Mouse (Mus musculus) urinary bladder, postnatal 36 days (tissue): ENCODE measurements around the gene Hist1h2bn.
"Not testable (repeated sequence)": the region's sequence is repeated elsewhere in the genome, so short reads cannot be mapped to it uniquely, and the experiment has no call there.

Experiments
- DNase-seq, 2 experiments: peaks; one replicate each; pipeline ENCODE4 v3.0.0; 2022; ENCODE audit warnings: low spot score in 2 of 2, mixed read lengths in 1 of 2

The Hist1h2bn gene

DNA sequence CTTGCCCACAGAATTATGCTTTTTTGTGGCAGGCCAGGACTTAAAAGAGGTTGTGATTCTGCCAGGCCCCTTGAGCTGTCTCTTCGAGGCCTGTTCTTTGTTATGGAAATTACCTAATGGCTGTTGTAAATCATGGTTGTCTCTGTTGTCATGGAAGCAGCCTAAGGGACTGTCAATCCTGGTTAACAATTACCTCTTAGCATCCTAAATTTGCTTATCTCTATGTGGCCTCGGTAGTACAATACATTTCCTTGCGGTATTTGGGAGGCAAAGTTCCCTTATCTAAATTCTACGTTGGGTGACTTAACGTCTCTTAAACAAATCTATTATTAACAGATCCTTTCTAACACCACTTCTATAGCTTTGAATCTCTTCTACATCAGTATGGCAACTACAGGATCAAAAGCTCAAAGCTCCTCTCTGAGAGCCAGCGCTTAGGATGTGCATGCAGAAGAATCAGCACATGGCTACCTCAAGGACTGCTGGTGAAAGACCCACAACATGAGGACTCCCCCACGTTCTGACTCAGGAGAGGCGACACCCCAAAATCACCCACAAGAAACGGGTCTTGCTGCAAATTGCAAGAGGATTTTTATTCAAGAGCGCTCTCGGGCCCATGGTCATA lies 25.9 kb upstream of the Hist1h2bn start:
- no peak for DNase-seq

DNA sequence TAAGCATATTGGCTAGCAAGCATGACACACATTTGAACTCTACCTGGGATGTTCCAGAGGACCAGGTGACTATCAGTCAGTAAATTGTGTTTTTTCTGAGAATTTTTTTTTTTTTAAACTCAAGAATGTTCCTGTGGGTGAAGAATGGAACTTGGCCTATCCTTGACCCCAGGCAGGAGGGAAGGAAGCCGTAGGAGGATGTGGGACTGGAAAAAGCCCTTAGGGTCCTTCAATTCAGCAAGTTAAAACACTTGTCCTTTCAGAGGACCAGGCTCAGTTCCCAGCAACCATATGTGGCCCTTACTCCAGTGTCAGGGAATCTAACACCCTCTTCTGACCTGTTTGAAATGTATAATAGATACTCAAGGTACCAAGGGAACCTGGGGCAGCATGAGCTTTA lies 24.4 kb upstream of the Hist1h2bn start:
- no peak for DNase-seq

DNA sequence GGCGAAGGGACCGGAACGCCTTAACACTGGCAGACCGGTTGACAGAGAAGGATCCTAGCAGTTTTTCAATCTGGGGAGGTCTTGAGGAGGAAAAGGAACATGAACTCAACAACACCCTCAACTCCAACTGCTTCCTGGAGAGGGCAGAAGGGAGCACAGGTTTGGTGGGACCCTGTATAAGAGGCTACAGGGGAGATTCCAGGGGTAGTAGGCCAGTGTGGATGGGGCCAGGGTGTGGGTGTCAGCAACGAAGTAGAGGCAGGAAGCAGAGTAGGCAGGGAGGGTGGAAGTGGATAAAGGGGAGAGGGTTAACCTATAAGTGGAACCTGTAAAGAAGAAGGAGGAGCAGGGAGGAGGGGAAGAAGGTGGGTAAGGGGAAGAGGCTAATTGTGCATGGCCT lies 20.5 kb upstream of the Hist1h2bn start:
- DNase-seq: no peak

DNA sequence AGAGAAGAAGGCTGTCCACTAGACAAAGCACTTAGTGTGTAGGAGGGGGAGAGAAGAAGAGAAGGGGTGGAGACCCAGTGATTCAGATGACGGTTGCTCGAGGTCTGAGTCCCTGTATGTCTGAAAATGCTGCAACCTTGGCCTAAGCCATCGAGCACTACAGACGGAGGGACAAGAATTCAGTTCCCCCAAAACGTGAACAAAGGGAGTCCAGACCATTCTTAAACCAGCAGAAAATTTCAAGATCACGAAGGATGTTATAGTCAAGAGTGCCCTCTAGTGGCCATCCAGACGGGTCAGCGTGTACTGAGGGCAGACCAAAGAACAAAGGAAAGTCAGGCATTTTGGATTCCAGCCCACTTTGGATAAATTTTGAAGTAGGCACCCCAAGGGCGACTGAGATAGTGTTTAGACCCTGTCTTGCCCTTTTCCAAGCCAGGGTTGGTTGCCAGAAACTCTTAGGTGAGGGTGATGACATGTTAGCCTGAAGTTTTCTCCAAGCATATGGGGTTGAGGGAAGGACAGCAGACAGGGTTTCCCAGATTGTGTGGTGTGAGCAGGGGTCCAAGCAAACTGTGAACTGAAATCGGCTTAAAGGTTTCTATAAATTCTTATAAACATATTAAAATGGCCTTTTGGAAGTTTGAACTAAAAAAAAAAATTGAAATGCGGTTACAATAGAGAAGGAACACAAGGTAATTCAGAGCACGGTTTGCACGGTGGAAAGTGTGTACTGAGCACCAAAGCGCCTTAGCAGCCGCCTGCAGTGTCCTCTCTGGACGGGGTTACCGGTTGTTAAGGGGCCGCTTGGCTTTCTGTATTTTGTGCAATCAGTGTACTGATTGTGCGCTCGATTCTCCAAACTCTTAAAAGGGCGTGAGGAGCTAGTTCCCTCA lies 19.7 kb upstream of the Hist1h2bn start:
- peak; percentile 69 to 75 for DNase-seq

DNA sequence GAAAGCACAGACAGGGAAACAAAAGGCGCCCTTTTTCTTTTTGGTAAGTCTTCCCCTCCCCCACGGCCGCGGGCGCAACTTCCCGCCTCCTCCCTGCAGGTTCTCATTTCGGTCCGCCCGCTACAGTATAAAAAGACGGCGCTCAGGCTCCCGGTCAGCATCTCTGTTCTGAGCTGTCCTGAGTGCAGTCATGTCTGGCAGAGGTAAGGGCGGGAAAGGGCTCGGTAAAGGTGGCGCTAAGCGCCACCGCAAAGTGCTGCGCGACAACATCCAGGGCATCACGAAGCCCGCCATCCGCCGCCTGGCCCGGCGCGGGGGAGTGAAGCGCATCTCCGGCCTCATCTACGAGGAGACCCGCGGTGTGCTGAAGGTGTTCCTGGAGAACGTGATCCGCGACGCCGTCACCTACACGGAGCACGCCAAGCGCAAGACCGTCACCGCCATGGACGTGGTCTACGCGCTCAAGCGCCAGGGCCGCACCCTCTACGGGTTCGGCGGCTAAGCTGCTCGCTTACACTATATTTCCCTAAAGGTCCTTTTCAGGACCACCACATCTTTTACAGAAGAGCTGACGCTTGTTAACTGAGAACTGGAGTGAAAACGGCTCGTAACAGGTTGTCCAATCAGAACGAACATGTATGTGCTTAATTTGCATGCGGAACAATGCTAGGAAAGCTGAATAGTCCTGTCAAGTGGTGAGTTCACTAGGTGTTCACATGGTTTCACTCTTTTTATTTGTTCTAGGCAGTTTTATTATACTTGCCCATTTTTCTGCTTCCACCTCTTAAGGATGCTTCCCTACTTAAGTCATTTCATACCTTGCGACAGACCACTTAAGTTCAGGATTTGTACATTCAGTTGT lies 18.8 kb upstream of the Hist1h2bn start, which contains the start of gene Hist1h4j:
Gene Hist1h4j (plus strand): TSS at position 159 of the 862 bp plus-strand sequence.
- peak; percentile 64 to 71 for DNase-seq

DNA sequence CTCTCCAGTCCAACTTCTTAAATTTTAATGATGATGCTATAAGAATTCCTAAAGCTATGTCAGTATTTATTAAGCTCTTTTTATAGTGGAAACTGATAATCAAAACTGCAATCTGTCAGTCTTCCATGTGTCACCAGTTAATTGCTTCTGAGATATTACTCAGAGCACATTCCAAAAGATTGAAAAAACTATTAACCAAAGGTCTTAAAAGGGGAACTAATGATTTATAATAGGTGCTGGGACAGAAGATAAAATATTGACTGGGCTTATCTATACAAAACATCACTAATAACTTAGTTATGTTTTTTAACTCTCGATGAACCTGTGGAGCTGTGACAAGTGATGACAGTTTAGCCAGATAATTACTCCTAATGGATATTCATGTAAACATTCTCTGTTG lies 8.9 kb upstream of the Hist1h2bn start:
- no peak for DNase-seq

DNA sequence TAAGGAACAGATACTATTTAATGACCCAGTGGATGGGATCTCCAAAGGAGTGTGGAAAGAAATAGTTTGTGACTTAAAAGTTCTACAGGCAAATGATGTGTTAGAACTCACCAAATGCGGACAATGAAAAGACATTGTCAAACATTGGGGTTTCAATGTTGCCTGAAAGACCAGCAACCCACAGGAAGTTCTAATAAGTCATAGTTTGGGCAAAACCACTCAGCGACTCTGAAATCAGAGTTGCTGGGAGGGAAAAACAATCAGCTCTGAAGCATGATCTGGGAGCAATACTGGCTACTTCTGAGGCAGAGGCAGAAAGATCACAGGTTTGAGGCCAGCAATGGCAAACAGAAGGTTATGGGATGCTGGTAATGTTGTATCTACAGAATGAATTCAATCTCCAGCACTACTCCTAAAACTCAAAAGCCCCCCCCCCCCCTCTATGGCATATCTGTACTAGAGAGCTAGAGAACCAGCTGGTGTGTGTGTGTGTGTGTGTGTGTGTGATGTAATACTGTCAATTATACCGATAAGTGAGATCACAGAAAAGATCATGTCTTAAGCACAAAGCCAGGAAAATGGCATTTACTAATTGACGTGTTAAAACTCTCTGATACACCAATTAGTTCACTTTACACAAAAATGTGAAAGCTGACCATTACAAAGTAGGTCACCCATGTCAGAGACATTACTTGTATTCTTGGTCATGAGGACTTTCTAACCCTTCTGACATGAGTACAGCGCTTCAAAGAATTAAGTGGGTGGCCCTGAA lies 4.3 kb upstream of the Hist1h2bn start:
- no peak for DNase-seq

DNA sequence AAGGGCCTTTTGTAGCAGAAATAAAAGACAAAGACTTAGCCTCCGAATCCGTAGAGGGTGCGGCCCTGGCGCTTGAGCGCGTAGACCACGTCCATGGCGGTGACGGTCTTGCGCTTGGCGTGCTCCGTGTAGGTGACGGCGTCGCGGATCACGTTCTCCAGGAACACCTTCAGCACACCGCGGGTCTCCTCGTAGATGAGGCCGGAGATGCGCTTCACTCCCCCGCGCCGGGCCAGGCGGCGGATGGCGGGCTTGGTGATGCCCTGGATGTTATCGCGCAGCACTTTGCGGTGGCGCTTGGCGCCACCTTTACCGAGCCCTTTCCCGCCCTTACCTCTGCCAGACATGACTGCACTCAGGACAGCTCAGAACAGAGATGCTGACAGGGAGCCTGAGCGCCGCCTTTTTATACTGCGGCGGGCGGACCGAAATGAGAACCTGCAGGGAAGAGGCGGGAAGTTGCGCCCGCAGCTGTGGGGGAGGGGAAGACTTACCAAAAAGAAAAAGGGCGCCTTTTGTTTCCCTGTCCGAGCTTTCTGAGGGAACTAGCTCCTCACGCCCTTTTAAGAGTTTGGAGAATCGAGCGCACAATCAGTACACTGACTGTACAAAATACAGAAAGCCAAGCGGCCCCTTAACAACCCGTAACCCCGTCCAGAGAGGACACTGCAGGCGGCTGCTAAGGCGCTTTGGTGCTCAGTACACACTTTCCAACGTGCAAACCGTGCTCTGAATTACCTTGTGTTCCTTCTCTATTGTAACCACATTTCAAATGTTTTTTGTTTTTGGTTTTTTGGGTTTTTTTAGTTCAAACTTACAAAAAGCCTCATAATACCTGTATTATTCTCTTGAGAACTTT lies 3.5 kb upstream of the Hist1h2bn start, which contains the start of gene Hist1h4k:
Gene Hist1h4k (minus strand): TSS at position 347 of the 859 bp plus-strand sequence.
- DNase-seq: peak; percentile 84 to 89

DNA sequence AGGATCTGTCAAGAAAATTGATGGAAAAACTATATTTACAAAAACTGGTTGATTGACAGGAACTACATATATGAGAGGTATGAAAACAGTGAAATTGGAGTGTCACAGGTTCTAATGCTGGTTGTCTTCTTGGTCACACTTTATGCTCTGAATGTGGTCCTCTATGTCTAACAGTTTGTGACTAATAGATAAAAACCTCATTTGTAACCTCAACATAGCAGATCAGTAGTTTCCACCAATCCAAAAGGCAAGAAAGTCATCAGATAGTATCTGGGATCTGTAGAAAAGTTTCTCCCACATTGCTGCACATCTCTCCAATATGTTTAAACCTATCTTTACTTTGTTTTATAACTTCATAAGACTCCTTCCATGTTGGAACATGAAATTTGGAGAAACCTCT lies 2.5 kb upstream of the Hist1h2bn start:
- no peak for DNase-seq

DNA sequence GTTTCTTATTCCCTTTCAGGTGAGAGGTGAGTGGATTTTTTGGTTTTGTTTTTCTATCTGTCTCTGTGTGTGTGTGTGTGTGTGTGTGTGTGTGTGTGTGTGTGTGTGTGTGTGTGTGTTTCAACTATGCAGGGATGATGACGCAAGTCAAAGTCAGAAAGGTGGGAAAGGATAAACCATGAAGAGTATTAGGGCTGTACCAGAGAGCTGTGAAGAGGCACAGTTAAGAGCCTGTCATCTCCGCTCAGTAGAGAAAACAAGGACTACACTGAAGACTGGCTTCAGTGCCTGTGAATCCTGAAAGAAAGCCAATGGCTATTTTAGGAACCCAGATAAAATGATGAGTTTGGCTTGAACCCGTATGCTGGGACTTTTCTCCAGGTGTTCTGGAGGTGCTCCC lies 2.1 kb upstream of the Hist1h2bn start:
- DNase-seq: no peak

DNA sequence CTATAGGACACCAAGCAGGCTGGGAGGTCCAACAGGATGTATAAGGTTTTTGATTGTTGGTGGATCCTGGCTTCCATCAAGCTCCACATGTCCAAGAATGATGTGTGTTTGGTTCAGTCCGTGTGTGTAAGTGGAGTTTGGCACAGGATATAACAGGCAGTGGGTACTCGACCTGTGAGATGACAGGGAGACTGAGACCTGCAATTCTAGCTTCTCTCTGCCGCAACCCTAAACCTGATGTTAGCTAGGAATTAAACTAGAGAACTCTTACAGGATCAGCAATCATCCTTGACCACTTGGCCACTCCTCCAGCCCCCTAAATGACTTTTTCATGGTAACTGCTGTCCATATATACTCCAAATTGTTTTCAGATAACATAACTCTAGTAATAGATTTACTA lies 1.6 kb upstream of the Hist1h2bn start:
- no peak for DNase-seq

DNA sequence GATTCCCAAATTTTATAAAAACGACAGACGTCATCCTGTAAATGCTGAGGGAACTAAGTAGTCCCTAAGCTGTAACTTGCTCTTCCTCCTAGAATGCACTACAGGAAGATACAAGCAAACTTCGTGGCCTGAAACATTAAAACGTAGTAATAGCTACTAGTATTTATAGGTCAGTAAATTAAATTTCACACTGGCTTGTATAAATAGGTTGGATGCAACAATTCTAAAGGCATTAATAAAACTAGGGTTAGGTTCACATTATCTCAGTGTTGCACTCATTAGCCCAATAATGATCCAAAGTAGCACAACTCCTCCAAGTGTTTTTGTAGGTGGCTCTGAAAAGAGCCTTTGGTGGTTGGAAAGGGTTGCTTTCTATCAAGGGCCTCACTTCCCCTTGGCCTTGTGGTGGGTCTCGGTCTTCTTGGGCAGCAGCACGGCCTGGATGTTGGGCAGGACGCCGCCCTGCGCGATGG lies 836 bp upstream of the Hist1h2bn start:
- DNase-seq: no peak

DNA sequence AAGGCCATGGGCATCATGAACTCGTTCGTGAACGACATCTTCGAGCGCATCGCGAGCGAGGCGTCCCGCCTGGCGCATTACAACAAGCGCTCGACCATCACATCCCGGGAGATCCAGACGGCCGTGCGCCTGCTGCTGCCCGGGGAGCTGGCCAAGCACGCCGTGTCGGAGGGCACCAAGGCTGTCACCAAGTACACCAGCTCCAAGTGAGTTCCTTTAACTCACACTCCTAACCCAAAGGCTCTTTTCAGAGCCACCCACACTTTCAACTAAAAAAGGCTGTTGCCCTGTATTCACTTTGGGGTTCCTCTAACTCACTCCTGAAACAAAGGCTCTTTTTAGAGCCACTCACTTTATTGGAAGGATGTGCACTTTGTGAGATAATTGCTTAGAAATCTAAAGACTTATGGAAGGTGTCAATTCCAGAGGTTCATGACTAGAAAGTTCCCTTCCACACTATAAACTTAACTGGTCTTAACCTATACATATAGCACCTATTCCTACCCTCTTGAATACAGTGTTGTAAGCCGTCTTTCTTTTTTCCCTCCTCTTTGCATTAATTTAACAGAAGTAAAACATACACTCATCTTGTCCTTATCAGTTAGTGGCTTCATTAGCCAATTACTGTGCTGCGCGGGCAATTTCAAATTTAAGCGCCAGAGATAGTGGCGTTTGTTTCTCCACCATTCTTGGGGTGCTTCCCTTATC lies 525 bp downstream of the Hist1h2bn start:
- not testable (repeated sequence) for DNase-seq

DNA sequence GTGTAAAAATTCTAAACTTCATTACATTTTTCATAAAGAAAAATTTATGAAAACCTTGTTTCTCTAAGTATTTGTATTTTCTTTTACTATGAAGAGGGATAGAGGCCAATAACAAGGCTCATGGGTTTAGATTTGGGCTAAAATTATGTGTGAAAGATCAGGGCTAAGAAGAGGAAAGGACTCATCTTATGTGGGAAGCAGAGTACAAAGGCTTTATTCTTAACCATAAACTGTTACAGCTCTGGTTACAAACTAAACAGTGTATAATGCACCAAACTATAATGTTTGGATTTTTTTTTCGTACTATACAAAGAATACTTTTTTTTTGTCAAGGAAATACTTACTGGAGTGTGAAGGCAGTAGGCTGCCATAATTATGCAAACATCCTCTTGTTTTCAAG lies 1.8 kb downstream of the Hist1h2bn start:
- DNase-seq: no peak

DNA sequence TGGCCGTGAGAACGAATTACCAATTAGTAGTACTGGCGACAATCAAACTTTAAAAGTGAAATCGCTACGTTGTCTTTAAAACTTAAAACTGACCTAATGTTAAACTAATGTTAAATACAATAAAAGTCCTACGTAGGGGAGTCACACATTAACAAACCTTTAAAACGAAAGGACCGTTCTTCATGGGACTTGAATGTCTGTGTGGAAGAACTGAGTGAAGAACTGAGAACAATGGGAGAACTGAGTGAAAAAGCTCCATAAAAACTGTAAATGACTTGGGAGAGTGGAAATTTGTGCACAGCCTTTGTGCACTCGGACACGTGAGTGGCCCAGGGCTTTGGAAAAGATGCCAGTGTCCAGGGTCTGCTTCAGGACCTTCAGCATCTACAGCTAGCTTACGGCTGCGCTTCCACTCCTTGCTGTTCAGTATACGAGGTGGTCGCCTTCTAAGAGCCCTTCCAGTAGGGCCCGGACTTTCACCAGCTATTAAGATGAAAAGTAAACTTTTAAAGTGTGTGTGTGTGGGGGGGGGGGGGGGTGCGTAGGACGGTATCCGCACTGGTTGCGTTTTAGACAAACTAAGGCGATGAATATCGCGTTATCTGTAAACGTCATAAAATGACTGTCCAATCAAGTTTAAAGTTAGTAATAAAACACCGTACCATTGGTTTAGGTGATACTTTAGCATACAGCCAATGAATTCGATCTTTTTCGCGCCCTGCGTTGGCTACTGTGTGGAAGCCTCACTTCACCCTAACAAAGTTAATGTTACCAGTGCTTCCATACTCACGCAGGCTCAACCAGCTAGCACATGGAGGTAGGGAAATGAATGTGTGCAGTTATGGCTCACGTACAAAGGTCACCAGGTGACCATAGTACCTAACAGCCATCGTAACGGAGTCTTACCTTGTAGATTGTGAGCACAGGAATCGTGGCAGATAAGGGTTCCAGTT lies 25.2 kb downstream of the Hist1h2bn start:
- DNase-seq: peak; percentile 45 to 63

DNA sequence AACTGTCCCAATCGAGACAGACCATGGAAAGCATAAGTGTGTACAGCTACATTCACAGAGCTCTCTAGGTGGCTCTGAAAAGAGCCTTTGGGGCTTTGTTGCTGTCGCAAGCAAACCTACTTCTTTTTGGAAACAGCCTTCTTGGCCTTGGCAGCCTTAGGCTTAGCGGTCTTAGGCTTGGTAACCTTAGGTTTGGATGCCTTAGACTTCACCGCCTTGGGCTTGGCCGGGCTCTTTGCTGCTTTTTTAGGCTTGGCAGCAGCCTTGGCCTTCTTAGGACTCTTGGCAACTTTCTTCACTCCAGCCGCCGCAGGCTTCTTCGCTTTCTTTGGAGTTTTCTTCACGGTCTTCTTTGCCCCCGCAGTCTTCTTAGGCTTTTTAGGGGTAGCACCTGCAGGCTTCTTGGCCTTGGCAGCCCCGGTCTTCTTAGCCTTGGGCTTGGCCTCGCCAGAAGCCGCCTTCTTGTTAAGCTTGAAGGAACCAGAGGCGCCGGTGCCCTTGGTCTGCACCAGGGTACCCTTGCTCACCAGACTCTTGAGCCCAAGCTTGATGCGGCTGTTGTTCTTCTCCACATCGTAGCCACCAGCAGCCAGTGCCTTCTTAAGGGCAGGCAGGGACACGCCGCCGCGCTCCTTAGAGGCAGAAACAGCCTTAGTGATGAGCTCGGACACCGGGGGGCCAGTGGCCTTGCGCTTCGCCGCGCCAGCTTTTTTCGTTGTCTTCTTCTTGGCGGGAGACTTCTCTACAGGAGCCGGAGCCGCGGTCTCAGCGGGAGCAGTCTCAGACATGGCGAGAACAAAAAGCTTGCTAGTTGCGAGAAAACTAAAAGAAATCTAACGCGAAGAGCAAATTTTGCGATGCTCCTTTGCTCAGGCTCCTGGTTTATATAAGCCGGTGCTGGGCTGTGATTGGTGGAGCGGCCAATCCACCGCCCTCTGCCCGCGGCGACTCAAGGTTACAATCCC lies 26.1 kb downstream of the Hist1h2bn start, which contains the start of gene Hist1h1b:
Gene Hist1h1b (minus strand): TSS at position 859 of the 965 bp plus-strand sequence.
- peak; percentile 21 to 51 for DNase-seq

DNA sequence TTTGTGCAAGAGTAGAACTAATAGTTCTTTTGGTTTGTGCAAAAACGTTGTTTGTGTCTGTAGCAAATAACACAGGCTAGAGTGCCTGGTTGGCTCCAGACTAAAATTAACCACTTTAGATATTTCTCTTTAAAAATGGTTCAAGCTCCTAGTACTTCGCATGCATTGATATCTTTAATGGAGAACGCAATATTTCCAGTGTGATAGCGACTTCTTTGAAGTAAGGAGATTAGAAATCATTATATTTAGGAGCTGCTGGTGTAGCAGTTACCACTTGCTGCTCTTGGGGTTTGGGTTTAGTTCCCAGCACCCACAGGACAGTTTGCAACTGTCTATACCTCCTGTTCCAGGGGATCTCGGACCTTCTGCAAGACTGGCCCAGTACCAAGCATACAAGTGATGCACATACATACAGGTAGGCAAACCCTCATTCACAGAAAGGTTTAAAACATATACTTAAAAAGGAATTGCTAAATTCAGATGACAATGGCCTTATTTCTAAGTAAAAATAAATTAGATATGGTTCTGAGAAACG lies 27.2 kb downstream of the Hist1h2bn start:
- DNase-seq: no peak
